Mouse (Mus musculus) c-Kit-positive CD71-positive TER-119-negative erythroid progenitor cells, embryonic 14.5 days (primary cell): ENCODE results near the gene Clgn.
"Not testable (repeated sequence)": the region's sequence is repeated elsewhere in the genome, so short reads cannot be mapped to it uniquely, and the experiment has no call there.

Experiments used
- DNase-seq: peaks from one replicate; pipeline ENCODE4 v3.0.0-alpha.2; 2013; ENCODE audit warnings: low read depth

Gene Clgn

DNA sequence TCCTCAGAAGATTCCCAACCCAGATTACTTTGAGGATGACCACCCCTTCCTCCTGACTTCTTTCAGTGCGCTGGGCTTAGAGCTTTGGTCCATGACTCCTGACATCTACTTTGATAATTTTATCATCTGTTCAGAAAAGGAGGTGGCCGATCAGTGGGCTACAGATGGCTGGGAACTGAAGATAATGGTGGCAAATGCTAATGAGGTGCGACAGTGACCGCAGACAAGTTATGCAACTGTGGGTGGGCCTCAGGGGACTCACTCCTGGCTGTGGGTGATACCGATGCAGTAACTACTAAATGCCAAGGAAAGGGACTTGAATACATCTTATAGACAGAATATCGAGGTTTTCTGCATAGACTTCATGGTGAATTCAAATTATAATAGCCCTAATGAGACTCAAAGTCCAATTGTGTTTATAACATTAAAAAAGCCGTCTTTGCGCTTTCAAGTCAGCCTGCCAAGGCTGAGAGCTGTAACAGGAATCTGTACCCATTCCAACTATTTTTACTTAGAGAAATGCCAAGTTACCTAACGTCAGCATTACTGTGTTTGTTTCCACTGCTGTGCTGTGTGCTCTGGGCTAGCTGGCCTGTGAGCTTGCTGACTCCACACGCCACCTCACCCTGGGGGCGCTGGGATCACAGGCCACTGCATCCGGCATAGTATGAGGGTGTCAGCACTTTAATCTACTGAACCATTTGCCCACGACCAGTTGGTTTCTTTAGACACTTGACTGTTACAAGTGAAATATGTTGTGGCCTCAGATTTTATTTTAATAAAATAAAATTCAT is 33.6 kb downstream of the Clgn start:
- DNase-seq = peak; percentile 70

- DNase-seq = no peak
These were observed 35.5 kb downstream of the Clgn start for GRCm38 (mm10) chr8:83425202-83425601.

DNA sequence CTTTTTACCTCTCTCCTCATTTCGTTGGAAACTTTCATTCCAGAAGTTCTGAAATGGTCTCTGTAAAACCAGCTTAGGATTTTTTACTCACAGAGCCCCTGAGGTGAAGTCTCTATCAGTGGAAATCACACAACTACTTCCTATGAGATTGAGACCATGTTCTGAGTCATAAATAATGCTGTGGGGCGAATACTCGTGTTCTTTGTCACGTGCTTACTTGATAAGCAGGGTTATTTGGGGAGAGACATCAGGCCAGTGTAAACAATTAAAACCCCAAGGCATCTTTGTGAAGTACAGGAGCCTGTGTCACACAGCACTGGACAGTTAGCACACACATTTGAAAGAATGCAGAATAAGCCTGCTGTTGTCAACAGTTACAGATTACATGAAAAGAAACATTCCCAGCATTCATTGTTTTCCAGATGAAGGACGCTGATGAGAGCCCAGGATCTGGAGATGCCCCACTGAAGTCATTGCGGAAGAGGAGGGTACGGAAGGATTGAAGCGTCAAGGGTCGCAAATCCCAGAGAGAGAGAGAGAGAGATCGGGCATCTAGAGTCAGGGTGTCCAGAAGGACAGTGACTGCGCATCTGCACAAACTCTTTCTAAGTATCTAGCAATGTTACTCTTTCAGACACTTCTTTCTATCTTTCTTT is 36.6 kb downstream of the Clgn start:
- no peak for DNase-seq

- DNase-seq = no peak
These were observed 37.3 kb downstream of the Clgn start for GRCm38 (mm10) chr8:83426949-83427348.

GRCm38 (mm10) chr8:83428621-83429020 is 39.0 kb downstream of the Clgn start:
- not testable (repeated sequence) for DNase-seq

DNA sequence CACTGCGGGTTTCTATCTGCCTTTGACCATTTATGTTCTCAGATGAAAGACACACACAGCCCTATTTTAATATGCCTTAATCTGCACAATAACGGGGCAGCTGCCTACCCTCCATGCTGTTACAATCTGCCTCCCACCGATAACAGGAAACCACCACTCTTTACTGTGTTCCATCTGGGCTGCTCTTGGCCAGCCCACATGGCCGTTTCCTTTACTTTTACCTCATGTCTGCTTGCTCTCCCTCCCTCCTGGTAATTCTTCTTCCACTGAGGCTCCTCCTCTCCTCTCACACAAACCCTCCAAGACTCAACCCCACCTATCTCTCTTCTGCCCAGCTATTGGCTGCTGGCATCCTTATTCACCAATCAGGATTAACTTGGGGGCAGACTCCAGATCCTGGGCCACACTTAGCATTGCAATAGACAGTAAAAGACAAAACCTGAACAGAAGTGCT is 39.4 kb downstream of the Clgn start:
- DNase-seq = peak; percentile 78

DNA sequence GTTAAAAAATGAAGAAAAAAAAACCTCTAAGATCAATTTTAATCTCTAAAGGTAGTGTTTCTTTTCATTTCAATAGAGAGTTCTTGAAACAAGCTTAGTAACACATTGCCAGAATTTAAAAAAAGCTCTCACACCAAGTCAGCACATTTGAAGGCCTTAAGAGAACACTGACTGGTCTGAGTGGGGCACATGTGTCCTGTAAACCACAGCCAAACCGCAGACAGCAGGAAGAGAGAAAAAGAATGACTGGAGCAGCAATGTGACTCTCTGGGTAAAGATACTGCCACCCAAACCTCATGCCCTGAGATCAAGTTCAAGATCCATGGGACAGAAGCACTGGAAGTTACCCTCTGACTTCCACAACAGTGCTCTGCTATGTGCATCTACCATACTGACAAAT is 47.4 kb downstream of the Clgn start:
- no peak for DNase-seq

- DNase-seq = no peak
These were observed 52.1 kb downstream of the Clgn start for GRCm38 (mm10) chr8:83441656-83442242.

- DNase-seq = peak; percentile 97
These were observed 52.8 kb downstream of the Clgn start for GRCm38 (mm10) chr8:83442243-83443051.

- DNase-seq = no peak
These were observed 53.4 kb downstream of the Clgn start for GRCm38 (mm10) chr8:83443052-83443400.

DNA sequence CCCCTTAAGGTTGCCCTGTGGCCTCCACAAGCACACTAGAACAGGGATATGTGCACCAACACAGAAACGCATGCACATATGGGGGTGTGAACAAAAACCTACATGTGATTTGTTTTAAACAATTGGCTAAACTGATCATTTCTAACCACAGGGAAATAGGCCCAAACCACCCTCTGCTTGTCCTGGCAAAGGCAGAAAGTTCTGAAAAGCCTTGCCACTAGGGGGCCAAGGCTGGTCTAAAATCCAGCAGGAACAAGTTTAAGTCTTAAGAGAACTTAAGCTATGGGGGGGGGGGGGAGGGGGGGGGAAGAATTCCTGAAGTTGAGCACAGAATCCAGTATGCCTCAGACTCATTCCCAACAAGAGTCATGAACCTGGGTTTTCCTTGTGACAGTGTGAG is 60.3 kb downstream of the Clgn start:
- DNase-seq = no peak

GRCm38 (mm10) chr8:83451056-83451455 is 61.4 kb downstream of the Clgn start:
- no peak for DNase-seq

DNA sequence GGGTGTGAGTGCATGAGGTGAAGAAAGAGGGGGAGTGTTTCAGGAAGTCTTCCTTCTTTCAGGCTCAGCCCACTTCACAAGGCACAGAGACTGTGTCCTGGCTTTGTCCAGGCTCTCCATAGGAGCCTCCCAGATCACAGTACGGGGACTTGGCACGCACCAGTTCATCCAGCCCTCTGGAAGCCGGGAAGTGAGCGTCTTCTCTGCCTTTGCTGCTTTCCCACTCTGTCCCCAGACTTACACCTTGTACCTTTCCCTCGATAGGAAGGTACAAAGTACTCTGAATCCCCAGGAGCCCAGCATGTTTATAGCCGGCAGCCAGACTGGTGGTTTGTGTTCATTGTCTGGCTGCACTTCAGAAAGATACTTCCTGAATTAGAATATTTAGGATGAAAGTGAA is 67.5 kb downstream of the Clgn start:
- no peak for DNase-seq

- no peak for DNase-seq
These were observed 68.6 kb downstream of the Clgn start, which contains the start of gene Scoc for GRCm38 (mm10) chr8:83458222-83458621. Scoc (minus strand) TSS chr8:83458391.

DNA sequence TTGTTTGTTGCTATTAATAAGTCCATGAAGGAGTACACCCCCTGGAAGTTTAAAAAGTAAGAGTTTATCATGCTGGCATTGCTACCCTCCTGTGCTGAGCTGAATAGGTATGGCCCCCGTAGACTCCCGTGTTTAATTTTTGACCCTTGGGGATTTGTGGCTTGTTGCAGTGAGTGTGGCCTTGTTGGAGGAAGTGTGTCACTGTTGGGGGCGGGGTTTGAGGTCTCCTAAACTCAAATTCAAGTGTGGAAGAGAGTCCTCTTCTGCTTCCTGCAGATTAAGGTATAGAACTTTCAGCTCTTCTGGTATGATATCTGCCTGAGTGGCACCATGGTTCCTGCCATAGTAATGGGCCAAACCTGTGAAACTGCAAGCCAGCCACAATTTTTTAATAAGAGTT is 69.9 kb downstream of the Clgn start:
- no peak for DNase-seq
